Mouse (Mus musculus) hindbrain, postnatal 0 days (tissue): ENCODE measurements at regions not wholly inside any gene's neighbourhood (a gene's known extent, or its start where the extent isn't known, plus 50 kb on each side); places are given as distances from the start of the nearest gene placed in this dataset.

ENCODE experiments used
- ATAC-seq: fragments of 200-750 bp; cut with Nextera tagmentation; 2 replicates; pipeline ENCODE4 v1.8.0; 2017; ENCODE audit warnings: mild to moderate bottlenecking, moderate TSS enrichment, moderate library complexity
- DNase-seq: peaks from one replicate; pipeline ENCODE4 v3.0.0-alpha.2; 2015; ENCODE audit warnings: low spot score
- H3K27ac ChIP-seq: fragments of 300-500 bp; sonication (generic); 2 replicates; pipeline ENCODE4 v1.5.1; 2014; ENCODE audit warnings: mild to moderate bottlenecking
- H3K27me3 ChIP-seq: fragments of 300-500 bp; sonication (generic); 2 replicates; pipeline ENCODE4 v1.6.1; 2014; ENCODE audit warnings: low read length, mixed read lengths; ENCODE audit not compliant: insufficient read depth
- H3K36me3 ChIP-seq: fragments of 300-500 bp; sonication (generic); 2 replicates; pipeline ENCODE4 v1.6.1; 2014; ENCODE audit warnings: low read length, mixed read lengths; ENCODE audit not compliant: insufficient read depth
- H3K4me1 ChIP-seq: fragments of 300-500 bp; sonication (generic); 2 replicates; pipeline ENCODE4 v1.6.1; 2014; ENCODE audit warnings: antibody characterized with exemption, low read length, mixed read lengths; ENCODE audit not compliant: insufficient read depth
- H3K4me2 ChIP-seq: fragments of 300-500 bp; sonication (generic); 2 replicates; pipeline ENCODE4 v1.6.1; 2014; ENCODE audit warnings: low read depth, mild to moderate bottlenecking, low read length, moderate library complexity, mixed read lengths
- H3K4me3 ChIP-seq: fragments of 300-500 bp; sonication (generic); 2 replicates; pipeline ENCODE4 v1.5.1; 2014; ENCODE audit warnings: low read length
- H3K9ac ChIP-seq: fragments of 300-500 bp; sonication (generic); replicated peaks from 2 replicates; pipeline ENCODE4 v1.6.1; 2014; ENCODE audit warnings: mild to moderate bottlenecking, low read length, moderate library complexity, mixed read lengths
- H3K9me3 ChIP-seq: fragments of 300-500 bp; sonication (generic); 2 replicates; pipeline ENCODE4 v1.6.1; 2016; ENCODE audit warnings: low read length, mixed read lengths
- CTCF ChIP-seq: IDR thresholded peaks from 2 replicates; pipeline ENCODE4 v1.5.1; 2016; ENCODE audit warnings: antibody characterized with exemption, control low read depth, low read depth
- WGBS: fragments of 180-500 bp; shearing (Covaris S2); extraction: QIAGEN DNeasy Blood & Tissue Kit; methylation state at CpG from one replicate; pipeline ENCODE4 v1.1.7; 2014; 5-methylcytosine and 5-hydroxymethylcytosine counted together

DNA sequence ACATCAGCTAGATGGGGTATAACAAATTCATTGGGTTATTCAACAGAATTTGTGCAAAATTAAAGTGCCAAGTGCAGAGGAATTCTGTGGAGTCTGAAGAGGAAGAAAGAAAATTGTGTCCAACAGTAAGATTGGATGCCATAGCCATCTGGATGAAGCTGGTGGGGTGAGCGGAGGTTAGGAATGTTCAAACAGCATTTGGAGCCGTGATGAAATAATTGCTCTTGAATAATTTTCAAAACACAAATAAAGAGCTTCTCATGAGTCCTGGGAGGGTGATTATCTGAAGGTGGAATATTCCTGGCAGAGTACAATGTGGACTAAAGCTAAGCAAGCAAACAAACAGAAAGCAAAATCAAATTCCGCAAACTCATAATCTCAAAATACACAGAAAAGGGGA, 260.8 kb downstream of the 1190002N15Rik start:
- Histone ChIP-seq H3K9me3 (no peaks in the 10 kb centered on the region), H3K4me2 (no peak overlapping the region), H3K27ac (no peak overlapping the region), H3K4me1 (no peaks in the 10 kb centered on the region; the same call in 1 of the 2 replicates), H3K27me3 (no peaks in the 10 kb centered on the region), H3K4me3 (no peak overlapping the region), H3K9ac (no peak overlapping the region), H3K36me3 (no peaks in the 10 kb centered on the region)
- ATAC-seq: no peak
- no peak for TF ChIP-seq CTCF
- no peak for DNase-seq
- WGBS: 82% methylated on average over 3 of the region's 3 CpGs

DNA sequence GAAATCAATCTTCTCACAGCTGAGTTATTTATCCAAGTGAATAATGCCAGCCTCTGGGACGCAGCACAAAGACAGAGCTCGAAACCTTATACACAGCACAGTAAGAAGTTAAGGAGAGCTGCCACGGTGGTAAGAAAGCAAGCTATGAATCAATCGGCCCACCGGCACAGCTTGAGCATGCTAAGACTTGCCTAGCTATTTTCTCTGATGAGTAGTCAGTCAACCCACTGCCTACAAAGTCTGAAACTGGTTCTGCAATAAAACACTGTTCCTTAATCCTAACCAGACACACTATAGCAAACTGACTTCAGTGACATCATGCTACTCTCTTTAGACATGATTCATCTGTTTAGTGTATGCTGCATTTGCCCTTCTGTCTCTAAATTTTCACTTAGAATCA, 268.7 kb downstream of the 1190002N15Rik start:
- TF ChIP-seq CTCF: no peak
- Histone ChIP-seq H3K9ac (no peak overlapping the region), H3K4me2 (no peak overlapping the region), H3K27ac (no peak overlapping the region), H3K4me3 (no peak overlapping the region), H3K36me3 (no peaks in the 10 kb centered on the region), H3K27me3 (no peaks in the 10 kb centered on the region), H3K4me1 (no peaks in the 10 kb centered on the region), H3K9me3 (no peaks in the 10 kb centered on the region)
- ATAC-seq (no peak), DNase-seq (no peak)
- 73% methylated on average over 5 of the region's 5 CpGs for WGBS

DNA sequence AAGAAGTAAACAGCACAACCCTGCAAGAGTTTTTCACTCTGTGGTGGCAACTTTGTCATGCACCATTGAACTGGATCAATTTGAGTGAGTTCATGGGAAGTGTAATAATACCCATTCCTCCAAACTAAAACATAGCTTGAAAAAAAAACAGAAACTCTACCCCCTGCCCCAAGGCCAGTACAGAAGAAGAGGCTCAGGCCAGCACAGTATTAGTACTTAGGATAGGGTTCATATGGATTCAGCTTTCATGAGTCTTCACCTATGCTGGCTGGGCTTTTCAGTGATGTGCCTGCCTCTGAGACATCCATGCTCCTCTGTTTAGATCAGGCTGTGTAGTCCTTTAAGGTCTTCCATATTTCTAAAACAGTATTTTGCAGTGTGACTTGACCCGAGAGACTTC, 270.6 kb downstream of the 1190002N15Rik start:
- 84% methylated on average over 1 of the region's 1 CpGs for WGBS
- no peak overlapping the region for H3K27ac ChIP-seq
- no peak overlapping the region for H3K4me2 ChIP-seq
- no peak overlapping the region for H3K4me3 ChIP-seq
- no peaks in the 10 kb centered on the region for H3K36me3 ChIP-seq
- ATAC-seq: no peak
- TF ChIP-seq CTCF: no peak
- H3K9me3 ChIP-seq: no peaks in the 10 kb centered on the region
- no peak overlapping the region for H3K9ac ChIP-seq
- H3K4me1 ChIP-seq: no peaks in the 10 kb centered on the region
- no peak for DNase-seq
- H3K27me3 ChIP-seq: no peaks in the 10 kb centered on the region

DNA sequence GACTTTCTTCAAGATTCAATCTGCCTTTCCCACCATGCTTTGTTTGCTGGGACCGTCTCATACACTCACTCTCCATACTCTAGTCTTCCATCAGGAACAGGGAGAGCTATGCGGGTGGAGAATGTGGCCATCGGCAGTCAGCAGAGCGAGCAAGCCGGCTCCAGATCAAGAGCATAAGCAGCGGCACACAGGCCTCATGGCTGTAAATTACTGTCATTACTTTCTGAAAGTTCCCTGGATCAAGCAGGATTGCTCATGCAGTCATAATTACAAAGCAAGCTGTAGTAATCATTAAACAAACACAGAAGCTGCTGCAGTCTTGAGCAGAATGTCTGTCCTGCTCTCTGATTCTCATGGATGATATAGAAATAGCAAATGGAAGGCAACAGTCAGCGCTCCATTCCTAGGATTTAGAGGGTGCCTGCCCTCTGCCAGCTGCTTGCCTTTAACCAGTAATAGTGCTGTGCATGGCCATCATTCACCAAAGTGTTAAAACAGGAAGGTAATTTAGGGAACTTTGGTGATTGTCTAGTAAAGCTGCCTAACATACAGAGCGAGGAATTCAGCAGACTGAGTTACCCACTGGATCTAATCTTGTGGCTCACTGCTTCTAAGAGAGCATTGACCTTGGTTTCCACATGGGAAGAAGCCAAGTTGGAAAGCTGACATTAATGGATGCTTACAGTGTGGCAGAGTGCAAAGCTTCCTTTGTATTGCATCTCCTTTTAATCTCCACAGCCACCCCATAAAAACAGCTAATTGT, 298.2 kb downstream of the 1190002N15Rik start:
- Histone ChIP-seq H3K27me3 (no peaks in the 10 kb centered on the region), H3K9me3 (no peaks in the 10 kb centered on the region), H3K9ac (no peak overlapping the region), H3K4me1 (no peaks in the 10 kb centered on the region), H3K27ac (no peak overlapping the region), H3K36me3 (no peaks in the 10 kb centered on the region), H3K4me2 (no peak overlapping the region), H3K4me3 (no peak overlapping the region)
- DNase-seq (peak; percentile 30), ATAC-seq (no peak)
- 77% methylated on average over 8 of the region's 8 CpGs for WGBS
- no peak for TF ChIP-seq CTCF

DNA sequence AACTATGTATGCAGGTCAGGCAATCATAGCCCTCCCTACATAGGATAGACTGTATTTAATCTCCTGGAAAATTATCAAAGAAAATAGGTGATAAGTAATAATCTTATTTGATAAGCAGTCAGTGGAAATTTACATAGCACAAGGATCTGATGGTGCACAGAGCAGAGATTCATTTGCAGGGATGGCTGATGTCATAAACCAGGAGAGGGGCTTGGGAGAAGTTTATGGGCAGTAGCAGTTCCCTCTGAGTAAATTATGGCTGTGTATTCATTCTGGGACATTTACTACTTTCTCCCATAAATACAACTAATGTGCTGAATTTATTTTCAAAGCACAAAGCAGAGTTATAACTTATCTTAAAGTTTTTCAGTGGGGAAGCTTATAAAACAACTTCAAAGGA, 299.3 kb downstream of the 1190002N15Rik start:
- Histone ChIP-seq H3K4me1 (no peaks in the 10 kb centered on the region), H3K27ac (no peak overlapping the region), H3K9me3 (no peaks in the 10 kb centered on the region), H3K27me3 (no peaks in the 10 kb centered on the region), H3K4me2 (no peak overlapping the region), H3K4me3 (no peak overlapping the region), H3K9ac (no peak overlapping the region), H3K36me3 (no peaks in the 10 kb centered on the region)
- ATAC-seq (no peak), DNase-seq (no peak)
- no peak for TF ChIP-seq CTCF

DNA sequence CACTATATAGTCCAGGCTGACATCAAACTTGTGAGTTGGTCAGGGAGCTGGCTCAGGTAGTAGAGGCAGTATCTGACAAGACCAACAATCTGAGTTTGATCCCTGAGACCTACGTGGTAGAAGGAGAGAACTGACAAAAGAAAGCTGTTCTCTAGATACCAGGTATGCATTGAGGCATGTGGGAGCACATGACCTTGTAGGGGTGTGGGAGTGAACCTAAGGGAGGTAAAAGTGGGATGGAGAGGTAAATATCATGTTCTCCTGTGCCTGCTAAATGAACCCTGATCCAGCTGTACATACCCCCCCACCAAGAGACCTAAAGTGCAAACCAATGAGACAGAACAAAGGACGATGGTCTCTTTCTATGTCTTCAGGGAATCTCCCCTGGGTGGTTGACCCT, 308.3 kb downstream of the 1190002N15Rik start:
- Histone ChIP-seq H3K9me3 (no peaks in the 10 kb centered on the region), H3K4me2 (no peak overlapping the region), H3K36me3 (no peaks in the 10 kb centered on the region), H3K27ac (no peak overlapping the region), H3K27me3 (no peaks in the 10 kb centered on the region), H3K4me3 (no peak overlapping the region), H3K9ac (no peak overlapping the region), H3K4me1 (no peaks in the 10 kb centered on the region)
- no peak for TF ChIP-seq CTCF
- 80% methylated on average over 2 of the region's 2 CpGs for WGBS
- DNase-seq (no peak), ATAC-seq (no peak)

DNA sequence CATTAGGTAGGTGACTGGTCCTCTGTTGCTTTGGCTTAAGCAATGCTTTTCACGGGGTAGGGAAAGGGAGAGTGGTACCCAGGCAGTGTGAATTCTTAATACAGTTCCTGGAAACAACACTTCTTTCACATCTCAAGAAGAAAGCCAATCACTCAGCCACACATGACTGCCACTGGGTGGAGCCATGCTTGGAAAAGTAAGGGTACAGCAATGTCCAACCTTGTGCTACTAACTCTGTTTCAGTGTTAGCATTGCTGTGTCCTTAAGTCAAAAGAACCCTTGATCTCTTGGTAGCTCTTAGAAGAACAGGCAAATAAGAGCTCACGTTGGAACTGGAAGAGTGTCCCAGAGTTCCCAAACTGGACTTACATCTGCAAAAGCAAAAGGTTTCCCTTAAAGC, 318.8 kb downstream of the 1190002N15Rik start:
- whole genome bisulfite sequencing: 70% methylated on average over 2 of the region's 2 CpGs
- Histone ChIP-seq H3K4me3 (no peak overlapping the region), H3K4me2 (no peak overlapping the region), H3K9ac (no peak overlapping the region), H3K9me3 (no peaks in the 10 kb centered on the region), H3K4me1 (no peaks in the 10 kb centered on the region), H3K27ac (no peak overlapping the region), H3K36me3 (no peaks in the 10 kb centered on the region), H3K27me3 (no peaks in the 10 kb centered on the region)
- no peak for ATAC-seq
- DNase-seq: no peak
- 0 out of 2 replicates have a peak, but pooled peaks have one; percentile 16 for TF ChIP-seq CTCF
